Mouse (Mus musculus): ENCODE results near the gene Alox12b. TPM values are rescaled to one million over a fixed set of nuclear protein-coding genes. Genes with fewer than 3 reads are reported as not detected.

The Alox12b gene
- polyA plus RNA-seq, 1 experiment = not detected

DNA sequence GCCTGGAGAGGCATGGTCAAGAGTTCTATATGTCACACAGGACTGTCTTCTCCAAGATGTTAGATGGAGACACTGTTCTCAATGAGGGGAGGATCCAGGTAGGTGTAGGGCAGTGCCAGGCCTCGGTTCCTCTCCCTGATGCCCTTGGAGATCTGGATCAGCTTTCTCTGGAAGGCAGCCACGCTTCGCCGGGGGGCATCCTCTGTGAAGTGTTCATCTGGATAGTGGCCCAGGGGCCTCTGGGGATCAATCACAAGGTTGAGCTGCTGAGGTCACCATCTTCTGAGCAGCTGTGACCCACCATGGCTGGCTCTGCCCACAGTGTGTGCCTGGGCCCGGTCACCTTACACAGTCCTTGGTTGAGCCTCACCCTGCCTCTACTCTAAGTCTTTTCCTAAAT, 28.2 kb downstream of the Alox12b start:
- no peaks in the 10 kb centered on the region for H3K4me1 ChIP-seq (ENCODE audit: control insufficient read depth, insufficient read depth, low read length)
- no peak overlapping the region for H3K27ac ChIP-seq (ENCODE audit: insufficient read depth, low read length)
- no peak overlapping the region for H3K9ac ChIP-seq (ENCODE audit: low read depth, poor library complexity, severe bottlenecking)
- H3K36me3 ChIP-seq (ENCODE audit: control insufficient read depth, insufficient read depth, low read length, poor library complexity, severe bottlenecking) = no peaks in the 10 kb centered on the region
- H3K9me3 ChIP-seq (replicated peaks; ENCODE audit: control insufficient read depth, insufficient read depth, low read length, poor library complexity, severe bottlenecking) = no peaks in the 10 kb centered on the region
- TF ChIP-seq EP300 (IDR thresholded peaks at IDR 0.05; ENCODE audit: insufficient read depth, low read depth, low read length) (no peak), CTCF (IDR thresholded peaks at IDR 0.05; ENCODE audit: low read depth, low read length) (no peak), POLR2A (IDR thresholded peaks at IDR 0.05; ENCODE audit: insufficient read depth, low read length) (no peak)
- no peak overlapping the region for H3K4me3 ChIP-seq (ENCODE audit: low read depth, low read length)
- no peaks in the 10 kb centered on the region for H3K27me3 ChIP-seq (ENCODE audit: control insufficient read depth, insufficient read depth, low read length, poor library complexity, severe bottlenecking)

DNA sequence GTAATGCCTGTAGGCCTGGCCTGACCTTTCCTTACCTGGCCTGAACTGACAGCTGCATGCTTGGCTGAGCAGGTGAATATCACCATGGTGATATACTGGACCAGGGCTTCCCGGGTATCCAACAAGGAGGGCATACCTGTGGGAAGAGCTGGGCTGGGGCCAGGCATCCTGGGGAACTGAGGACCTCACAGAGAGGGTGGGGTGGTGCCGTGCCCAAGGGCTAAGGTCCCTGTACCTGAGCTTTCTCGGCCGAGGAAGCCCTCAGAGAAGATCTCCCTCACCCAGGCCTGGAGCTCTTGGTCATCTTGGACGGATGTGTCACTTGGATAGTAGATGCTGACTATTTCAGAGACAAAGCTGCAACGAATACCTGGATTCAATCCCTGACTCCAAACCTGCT, 29.1 kb downstream of the Alox12b start:
- no peak overlapping the region for H3K4me3 ChIP-seq (ENCODE audit: low read depth, low read length)
- H3K9ac ChIP-seq (ENCODE audit: low read depth, poor library complexity, severe bottlenecking) = no peak overlapping the region
- H3K27ac ChIP-seq (ENCODE audit: insufficient read depth, low read length) = no peak overlapping the region
- TF ChIP-seq POLR2A (IDR thresholded peaks at IDR 0.05; ENCODE audit: insufficient read depth, low read length) = no peak
- no peak for TF ChIP-seq EP300 (IDR thresholded peaks at IDR 0.05; ENCODE audit: insufficient read depth, low read depth, low read length)
- no peak for TF ChIP-seq CTCF (IDR thresholded peaks at IDR 0.05; ENCODE audit: low read depth, low read length)
- H3K36me3 ChIP-seq (ENCODE audit: control insufficient read depth, insufficient read depth, low read length, poor library complexity, severe bottlenecking) = no peaks in the 10 kb centered on the region
- no peaks in the 10 kb centered on the region for H3K27me3 ChIP-seq (ENCODE audit: control insufficient read depth, insufficient read depth, low read length, poor library complexity, severe bottlenecking)
- H3K4me1 ChIP-seq (ENCODE audit: control insufficient read depth, insufficient read depth, low read length) = no peaks in the 10 kb centered on the region
- H3K9me3 ChIP-seq (replicated peaks; ENCODE audit: control insufficient read depth, insufficient read depth, low read length, poor library complexity, severe bottlenecking) = no peaks in the 10 kb centered on the region

DNA sequence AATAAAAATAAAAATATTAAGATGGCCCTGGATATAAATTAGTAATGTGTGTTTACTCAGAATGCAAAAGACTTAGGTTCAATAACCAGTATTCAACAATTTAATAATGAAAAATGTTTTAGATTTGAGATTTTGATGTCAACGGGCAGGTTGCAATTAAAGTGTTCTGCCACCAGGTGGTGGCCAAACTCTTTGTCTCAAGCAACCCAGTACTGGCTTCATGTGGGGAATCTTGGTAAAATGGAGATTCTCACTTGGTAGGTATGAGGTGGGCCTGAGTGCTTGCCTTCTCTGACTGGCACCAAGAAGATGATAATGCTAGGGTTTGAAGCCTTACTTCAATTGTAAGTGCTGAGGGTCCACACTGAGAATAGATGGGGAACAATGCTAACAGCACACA, 36.1 kb downstream of the Alox12b start:
- Histone ChIP-seq H3K9me3 (replicated peaks; ENCODE audit: control insufficient read depth, insufficient read depth, low read length, poor library complexity, severe bottlenecking) (no peaks in the 10 kb centered on the region), H3K4me3 (ENCODE audit: low read depth, low read length) (no peak overlapping the region), H3K27ac (ENCODE audit: insufficient read depth, low read length) (no peak overlapping the region), H3K27me3 (ENCODE audit: control insufficient read depth, insufficient read depth, low read length, poor library complexity, severe bottlenecking) (no peaks in the 10 kb centered on the region), H3K4me1 (ENCODE audit: control insufficient read depth, insufficient read depth, low read length) (no peaks in the 10 kb centered on the region), H3K36me3 (ENCODE audit: control insufficient read depth, insufficient read depth, low read length, poor library complexity, severe bottlenecking) (no peaks in the 10 kb centered on the region), H3K9ac (ENCODE audit: low read depth, poor library complexity, severe bottlenecking) (no peak overlapping the region)
- TF ChIP-seq POLR2A (IDR thresholded peaks at IDR 0.05; ENCODE audit: insufficient read depth, low read length) (no peak), CTCF (IDR thresholded peaks at IDR 0.05; ENCODE audit: low read depth, low read length) (peak; percentile 12), EP300 (IDR thresholded peaks at IDR 0.05; ENCODE audit: insufficient read depth, low read depth, low read length) (no peak)

DNA sequence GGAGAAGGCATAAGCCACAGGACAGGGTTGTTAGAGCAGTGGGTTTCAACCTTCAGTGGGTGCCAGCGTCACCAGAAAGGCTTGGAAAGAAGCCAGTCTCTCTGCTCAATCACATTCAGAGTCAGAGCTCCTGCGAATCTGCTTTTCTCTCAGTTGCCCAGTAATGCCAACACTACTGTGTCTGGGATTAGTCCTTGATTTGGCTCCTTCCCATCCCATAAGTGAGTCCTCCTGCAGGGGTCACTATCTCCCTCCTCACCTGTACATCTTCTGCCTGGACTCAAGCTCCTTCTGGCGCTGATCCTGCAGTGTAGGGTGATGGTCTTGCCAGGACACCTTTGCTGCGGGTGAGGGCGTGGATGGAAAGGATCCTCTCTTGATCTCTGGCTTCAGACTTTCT, 40.0 kb downstream of the Alox12b start:
- Histone ChIP-seq H3K9ac (ENCODE audit: low read depth, poor library complexity, severe bottlenecking) (no peak overlapping the region), H3K27ac (ENCODE audit: insufficient read depth, low read length) (no peak overlapping the region), H3K27me3 (ENCODE audit: control insufficient read depth, insufficient read depth, low read length, poor library complexity, severe bottlenecking) (no peaks in the 10 kb centered on the region), H3K36me3 (ENCODE audit: control insufficient read depth, insufficient read depth, low read length, poor library complexity, severe bottlenecking) (no peaks in the 10 kb centered on the region), H3K4me1 (ENCODE audit: control insufficient read depth, insufficient read depth, low read length) (no peaks in the 10 kb centered on the region), H3K4me3 (ENCODE audit: low read depth, low read length) (peak overlapping the region; percentile 7; the same call in 1 of the 2 replicates), H3K9me3 (replicated peaks; ENCODE audit: control insufficient read depth, insufficient read depth, low read length, poor library complexity, severe bottlenecking) (no peaks in the 10 kb centered on the region)
- TF ChIP-seq CTCF (IDR thresholded peaks at IDR 0.05; ENCODE audit: low read depth, low read length) (peak; percentile 52), POLR2A (IDR thresholded peaks at IDR 0.05; ENCODE audit: insufficient read depth, low read length) (no peak), EP300 (IDR thresholded peaks at IDR 0.05; ENCODE audit: insufficient read depth, low read depth, low read length) (no peak)

DNA sequence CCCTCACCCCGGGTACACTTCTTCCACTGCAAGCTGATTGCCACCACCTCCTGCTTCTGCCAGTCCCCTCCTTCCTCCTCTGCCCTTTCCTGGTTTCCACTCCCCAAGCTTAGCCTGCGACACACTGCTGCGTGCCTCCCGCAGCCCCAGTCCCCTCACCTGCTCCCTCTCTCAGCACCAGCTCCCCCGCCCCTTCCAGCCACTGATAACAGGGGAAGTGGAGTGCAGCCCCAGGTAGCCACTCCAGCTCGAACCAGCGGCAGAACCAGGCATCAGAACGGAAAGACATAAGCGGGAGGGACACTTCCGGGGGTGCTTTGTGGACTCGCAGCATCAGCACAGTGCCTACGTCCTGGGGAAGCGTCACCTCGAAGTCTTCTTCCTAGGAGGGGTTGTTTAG, 40.4 kb downstream of the Alox12b start:
- Histone ChIP-seq H3K4me3 (ENCODE audit: low read depth, low read length) (peak overlapping the region; percentile 7; the same call in 1 of the 2 replicates), H3K27me3 (ENCODE audit: control insufficient read depth, insufficient read depth, low read length, poor library complexity, severe bottlenecking) (no peaks in the 10 kb centered on the region), H3K27ac (ENCODE audit: insufficient read depth, low read length) (no peak overlapping the region), H3K36me3 (ENCODE audit: control insufficient read depth, insufficient read depth, low read length, poor library complexity, severe bottlenecking) (no peaks in the 10 kb centered on the region), H3K4me1 (ENCODE audit: control insufficient read depth, insufficient read depth, low read length) (no peaks in the 10 kb centered on the region), H3K9ac (ENCODE audit: low read depth, poor library complexity, severe bottlenecking) (no peak overlapping the region), H3K9me3 (replicated peaks; ENCODE audit: control insufficient read depth, insufficient read depth, low read length, poor library complexity, severe bottlenecking) (no peaks in the 10 kb centered on the region)
- TF ChIP-seq CTCF (IDR thresholded peaks at IDR 0.05; ENCODE audit: low read depth, low read length) (no peak), EP300 (IDR thresholded peaks at IDR 0.05; ENCODE audit: insufficient read depth, low read depth, low read length) (no peak), POLR2A (IDR thresholded peaks at IDR 0.05; ENCODE audit: insufficient read depth, low read length) (no peak)

DNA sequence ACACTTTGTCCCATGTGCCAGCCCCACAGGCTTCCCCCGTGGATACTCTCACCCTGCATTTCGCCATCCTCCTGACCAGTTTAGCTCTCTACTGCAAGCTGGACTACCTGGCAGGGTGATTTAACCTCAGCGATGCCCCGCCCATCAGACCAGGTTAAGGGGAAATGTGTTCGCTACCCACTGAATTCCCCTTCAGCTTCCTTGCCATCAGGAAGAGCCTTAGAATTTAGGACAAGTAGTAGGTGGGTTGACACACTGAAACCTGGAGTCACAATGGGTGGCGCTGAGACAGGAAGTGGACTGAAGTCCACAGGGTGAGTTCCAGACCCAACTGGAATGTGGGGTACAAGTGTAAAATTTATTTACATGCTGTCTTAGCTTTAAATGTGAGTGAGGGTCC, 41.0 kb downstream of the Alox12b start, which contains the start of gene Alox8:
Gene Alox8 (minus strand): TSS at position 101 of the 400 bp plus-strand sequence.
- Histone ChIP-seq H3K36me3 (ENCODE audit: control insufficient read depth, insufficient read depth, low read length, poor library complexity, severe bottlenecking) (no peaks in the 10 kb centered on the region), H3K4me1 (ENCODE audit: control insufficient read depth, insufficient read depth, low read length) (no peaks in the 10 kb centered on the region), H3K4me3 (ENCODE audit: low read depth, low read length) (peak within 1 kb of the TSS; percentile 7; the same call in 1 of the 2 replicates), H3K9me3 (replicated peaks; ENCODE audit: control insufficient read depth, insufficient read depth, low read length, poor library complexity, severe bottlenecking) (no peaks in the 10 kb centered on the region), H3K27me3 (ENCODE audit: control insufficient read depth, insufficient read depth, low read length, poor library complexity, severe bottlenecking) (no peaks in the 10 kb centered on the region), H3K27ac (ENCODE audit: insufficient read depth, low read length) (no peak within 1 kb of the TSS), H3K9ac (ENCODE audit: low read depth, poor library complexity, severe bottlenecking) (no peak within 1 kb of the TSS)
- TF ChIP-seq CTCF (IDR thresholded peaks at IDR 0.05; ENCODE audit: low read depth, low read length) (no peak), EP300 (IDR thresholded peaks at IDR 0.05; ENCODE audit: insufficient read depth, low read depth, low read length) (no peak), POLR2A (IDR thresholded peaks at IDR 0.05; ENCODE audit: insufficient read depth, low read length) (no peak)

All from ES-Bruce4 (cell line).